Mouse (Mus musculus) testis, adult 2 months (tissue): ENCODE results near the gene Cpsf6.
A peak's percentile ranks its signal among the peaks of the same experiment; 100 is the strongest.

Source experiments
- CTCF ChIP-seq: fragments of 200-500 bp; IDR thresholded peaks from 2 replicates; pipeline ENCODE4 v1.5.1; 2012; ENCODE audit warnings: low read depth, mild to moderate bottlenecking, inconsistent platforms, low read length, moderate library complexity; ENCODE audit not compliant: control insufficient read depth, insufficient read depth, insufficient replicate concordance
- POLR2A ChIP-seq: fragments of 200-500 bp; IDR thresholded peaks from 2 replicates; pipeline ENCODE4 v1.6.1; 2012; ENCODE audit warnings: low read depth, mild to moderate bottlenecking, inconsistent platforms, low read length, moderate library complexity; ENCODE audit not compliant: control insufficient read depth

DNA sequence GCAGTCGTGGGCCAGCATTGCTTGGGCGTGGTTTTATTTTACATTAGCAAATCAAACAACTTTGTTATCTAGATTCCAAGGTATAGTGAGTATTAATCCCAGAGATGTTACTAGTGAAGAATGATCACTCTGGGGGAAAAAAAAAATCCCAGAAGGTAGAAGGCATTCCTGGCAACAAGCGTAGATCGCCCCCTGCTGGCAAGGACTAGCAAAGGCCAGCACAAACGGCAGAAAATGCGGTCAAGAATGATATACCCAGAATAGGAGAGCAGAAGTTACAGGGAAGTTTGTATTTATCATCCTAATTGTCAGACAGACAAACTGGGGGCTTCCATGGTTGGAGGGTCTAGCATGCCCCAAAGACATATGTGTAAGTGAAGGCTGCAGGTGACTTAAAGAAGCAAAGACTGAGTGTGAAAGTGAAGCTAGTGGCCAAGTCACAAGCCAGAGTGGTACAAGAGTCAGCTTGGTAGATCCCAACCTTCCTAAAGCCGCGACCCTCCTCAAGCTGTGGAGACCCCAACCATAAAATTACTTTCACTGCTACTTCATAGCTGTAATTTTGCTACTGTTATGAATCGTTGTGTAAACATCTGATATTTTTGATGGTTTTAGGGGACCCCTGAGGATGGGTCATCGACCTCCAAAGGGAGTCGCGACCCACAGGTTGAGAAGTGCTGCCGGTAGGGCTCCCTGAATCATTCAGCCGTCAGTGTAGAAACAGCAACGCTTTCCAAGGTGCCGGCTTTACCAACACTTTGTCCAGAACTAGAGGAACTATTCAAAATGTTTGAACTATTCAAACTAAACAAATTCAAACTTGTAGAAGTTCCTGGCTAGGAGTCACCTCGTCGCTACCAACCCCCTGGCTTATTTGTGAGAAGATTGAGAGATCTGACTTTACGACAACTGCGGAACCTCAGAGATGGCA lies 22.9 kb upstream of the Cpsf6 start:
- peak; percentile 81; the same call in 1 of the 2 replicates for TF ChIP-seq CTCF
- no peak for TF ChIP-seq POLR2A
